Mouse (Mus musculus) frontal cortex, postnatal 25 days (tissue): ENCODE data around the gene Rexo5.

Source experiments
- DNase-seq, 2 experiments: peaks; one replicate each; pipeline ENCODE4 v3.0.0; 2022; ENCODE audit warnings: low spot score in 2 of 2

Gene Rexo5

DNA sequence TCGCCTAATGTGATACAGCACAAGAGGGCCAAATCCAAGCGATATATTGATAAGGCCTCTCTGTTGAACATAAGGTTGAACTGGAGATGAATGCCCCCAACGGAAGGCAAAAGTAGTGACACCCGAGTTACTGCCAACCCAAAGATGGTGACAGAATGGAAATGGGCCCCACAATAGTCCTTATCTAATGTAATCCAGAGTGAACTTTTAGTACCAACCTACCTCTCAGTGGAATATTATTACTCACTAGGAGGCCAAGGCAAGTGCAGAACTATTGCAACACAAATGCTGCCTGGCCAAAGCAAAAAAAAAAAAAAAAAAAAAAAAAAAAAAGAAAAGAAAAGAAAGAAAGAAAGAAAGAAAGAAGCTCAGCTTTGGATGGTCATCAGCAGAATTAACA, 98.9 kb downstream of the Rexo5 start:
- DNase-seq, result no peak

DNA sequence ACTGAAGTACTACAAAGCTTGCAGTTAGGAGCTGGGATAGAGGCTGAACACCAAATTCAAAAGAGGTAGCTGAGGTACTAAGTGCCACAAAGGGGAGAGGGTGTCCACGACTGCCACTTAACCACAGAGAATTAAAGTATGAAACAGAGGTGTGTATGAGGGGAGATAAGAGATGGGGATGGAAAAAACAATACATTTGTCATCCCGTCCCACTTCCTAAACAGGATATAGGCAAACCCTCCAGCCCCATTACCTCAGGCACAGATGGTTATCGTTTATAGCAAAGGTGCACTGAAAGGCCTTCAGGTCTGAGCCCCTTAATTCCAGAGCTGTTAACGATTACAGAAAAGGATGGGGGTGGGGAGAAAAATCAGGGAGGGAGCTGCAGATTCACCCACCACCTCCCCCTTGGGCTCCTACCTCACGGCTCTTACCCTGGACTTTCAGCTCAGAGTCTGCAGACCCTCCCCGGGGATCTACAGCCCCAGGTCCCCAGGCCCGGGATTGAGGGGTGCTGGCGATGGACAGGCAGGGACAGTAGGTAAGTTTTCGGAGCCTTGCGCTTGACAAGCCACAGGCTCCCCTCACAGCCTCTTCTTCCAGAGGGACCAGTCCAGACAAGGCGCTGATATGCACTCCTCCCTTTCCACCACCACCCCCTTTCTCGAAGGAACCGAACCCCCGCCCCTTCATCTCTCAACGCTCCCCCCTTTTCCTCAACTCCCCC, 101.2 kb downstream of the Rexo5 start:
- DNase-seq, result peak in 1 of 2 experiments; percentile 9

DNA sequence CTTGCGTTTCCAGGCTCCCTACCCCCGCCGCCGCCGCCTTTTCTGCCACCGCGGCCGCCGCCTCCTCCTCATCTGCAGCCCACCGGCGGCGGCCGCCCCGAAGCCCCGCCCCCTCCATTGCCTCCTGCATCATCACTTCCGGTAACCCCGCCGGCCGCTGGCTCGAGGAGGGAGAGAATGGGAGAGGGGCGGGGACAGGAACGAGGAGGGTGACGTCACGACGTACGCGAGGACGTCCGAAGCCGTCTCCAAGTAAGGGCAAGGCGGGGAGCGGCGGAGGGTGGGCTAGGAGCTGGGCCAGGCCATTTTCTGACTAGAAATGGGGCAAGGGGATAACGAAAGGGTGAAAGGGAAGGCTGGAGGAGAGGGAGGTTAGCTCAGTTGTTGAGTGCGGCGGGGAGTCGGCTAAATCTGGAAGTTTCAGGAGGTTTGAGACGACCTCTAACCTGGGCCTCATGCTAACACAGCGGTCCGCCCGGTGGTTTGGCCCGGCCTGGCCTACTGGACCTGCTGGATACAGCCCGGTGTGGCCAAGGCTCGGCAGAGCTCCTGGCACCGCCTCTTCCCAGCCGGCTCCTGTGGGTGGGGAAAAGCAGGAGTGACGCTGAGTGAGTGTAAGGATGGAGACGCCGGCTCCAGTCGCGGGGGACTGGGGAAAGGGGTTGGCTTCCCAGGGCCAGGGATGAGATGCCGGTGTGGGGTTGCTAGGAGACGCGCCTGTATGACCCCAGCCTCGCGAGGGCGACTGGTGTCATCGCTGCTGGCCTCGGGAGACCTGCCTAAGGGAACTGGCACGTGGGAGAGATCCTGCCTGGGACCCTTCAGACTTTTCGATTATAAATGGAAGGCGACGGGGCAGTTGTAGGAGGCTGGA, 102.1 kb downstream of the Rexo5 start, which contains the start of the genes Lyrm1 and Dcun1d3:
Lyrm1 (plus strand) TSS at position 223 of the 874 bp plus-strand sequence.
Dcun1d3 (minus strand) TSS at position 660 of the 874 bp plus-strand sequence.
- DNase-seq, result peak; percentile 90 to 95

DNA sequence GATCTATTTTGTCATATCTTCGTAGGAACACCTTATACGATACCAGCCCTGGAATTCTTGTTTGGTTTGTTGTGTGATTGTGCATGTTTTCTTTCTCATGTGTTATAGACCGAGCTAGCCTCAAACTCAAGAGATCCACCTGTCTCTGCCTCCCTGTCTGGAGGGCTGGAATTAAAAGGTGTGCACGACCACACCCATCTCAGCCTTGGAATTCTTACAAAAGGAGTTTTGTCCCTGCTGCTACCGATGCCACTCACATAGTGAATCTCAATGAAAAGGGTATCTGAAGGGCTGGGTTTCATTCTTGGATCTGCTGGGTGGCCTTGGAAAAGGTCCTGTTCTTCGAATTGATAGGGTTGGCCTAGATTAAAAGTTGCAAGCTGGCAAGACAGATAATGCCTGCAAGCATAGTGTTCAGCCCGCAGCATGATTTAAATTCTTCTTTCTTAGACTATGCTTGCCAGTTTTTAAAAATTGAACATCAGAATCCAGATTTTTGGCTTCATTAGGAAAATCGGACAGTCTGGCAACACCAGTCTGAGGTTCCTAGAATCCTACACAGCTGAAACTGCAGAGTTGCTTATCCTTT, 103.8 kb downstream of the Rexo5 start:
- DNase-seq, result no peak

DNA sequence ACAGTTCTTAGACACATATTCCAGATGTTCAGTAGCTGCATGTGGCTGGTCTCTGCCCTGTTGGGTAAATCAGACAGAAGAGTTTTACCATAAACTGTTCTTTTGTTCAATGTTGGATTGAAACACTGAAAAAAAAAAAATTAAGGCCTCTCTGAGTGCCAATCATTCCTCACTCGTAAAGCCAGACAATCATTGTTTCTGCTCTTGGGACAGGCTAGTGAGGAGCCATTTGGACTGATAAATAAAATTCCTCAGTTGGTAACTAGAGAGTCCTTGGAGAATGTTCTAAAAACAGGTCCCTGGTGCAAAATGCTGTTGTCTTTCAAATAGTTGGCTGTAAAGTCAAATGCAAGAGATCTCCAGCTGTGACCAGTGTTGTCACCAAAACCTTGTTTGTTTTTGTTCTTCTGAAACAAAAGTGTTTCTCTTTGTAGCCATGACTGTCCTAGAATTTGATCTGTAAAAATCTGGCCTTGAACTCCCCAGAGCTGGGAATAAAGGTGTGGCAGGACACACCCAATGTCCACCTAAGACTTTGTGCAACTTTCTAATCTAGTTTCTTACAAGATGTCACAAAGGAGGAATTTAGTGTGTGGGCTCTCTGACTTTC, 104.5 kb downstream of the Rexo5 start:
- no peak for DNase-seq
